Mouse (Mus musculus): ENCODE data around the gene Cript. TPM values are rescaled to one million over a fixed set of nuclear protein-coding genes. Genes with fewer than 3 reads are reported as not detected.
A peak's percentile ranks its signal among the peaks of the same experiment; 100 is the strongest.

Gene Cript
- polyA plus RNA-seq, 2 experiments, result 42.1 to 132 TPM

- peaks cover 20% of the 10 kb centered on the region for H3K4me1 ChIP-seq (ENCODE audit: control insufficient read depth, insufficient read depth, low read length)
- H3K27ac ChIP-seq (replicated peaks; ENCODE audit: low read depth, low read length), result no peak overlapping the region
- H3K4me3 ChIP-seq (replicated peaks; ENCODE audit: low read length), result no peak overlapping the region
- TF ChIP-seq POLR2A (IDR thresholded peaks at IDR 0.05; ENCODE audit: borderline replicate concordance, extremely low read depth, insufficient read depth, insufficient read length), result no peak
- no peak for DNase-seq (ENCODE audit: low spot score)
- H3K9ac ChIP-seq (ENCODE audit: low read depth, low read length, severe bottlenecking), result peak overlapping the region; percentile 6; the same call in 1 of the 2 replicates
- H3K4me2 ChIP-seq (replicated peaks; ENCODE audit: low read depth, low read length, severe bottlenecking), result no peak overlapping the region
- no peak for ATAC-seq (ENCODE audit: low FRiP score, low read depth)
- H3K27me3 ChIP-seq (ENCODE audit: control insufficient read depth, insufficient read depth, low read length), result no peaks in the 10 kb centered on the region
- H3K36me3 ChIP-seq (ENCODE audit: control insufficient read depth, insufficient read depth, low read length), result no peaks in the 10 kb centered on the region
- WGBS, result 22% methylated on average over 5 of the region's 5 CpGs
- no peaks in the 10 kb centered on the region for H3K9me3 ChIP-seq (ENCODE audit: control insufficient read depth, low read length)
These were observed 29.7 kb downstream of the Cript start for GRCm38 (mm10) chr17:87055051-87055459.

GRCm38 (mm10) chr17:87055663-87056062, 30.3 kb downstream of the Cript start:
- no peak for DNase-seq (ENCODE audit: low spot score)
- Histone ChIP-seq H3K4me3 (replicated peaks; ENCODE audit: low read length) (no peak overlapping the region), H3K27me3 (ENCODE audit: control insufficient read depth, insufficient read depth, low read length) (no peaks in the 10 kb centered on the region), H3K27ac (replicated peaks; ENCODE audit: low read depth, low read length) (no peak overlapping the region), H3K9me3 (ENCODE audit: control insufficient read depth, low read length) (no peaks in the 10 kb centered on the region), H3K9ac (ENCODE audit: low read depth, low read length, severe bottlenecking) (no peak overlapping the region), H3K4me2 (replicated peaks; ENCODE audit: low read depth, low read length, severe bottlenecking) (no peak overlapping the region), H3K36me3 (ENCODE audit: control insufficient read depth, insufficient read depth, low read length) (no peaks in the 10 kb centered on the region), H3K4me1 (ENCODE audit: control insufficient read depth, insufficient read depth, low read length) (peaks cover 20% of the 10 kb centered on the region)
- WGBS, result 33% methylated on average over 1 of the region's 1 CpGs
- no peak for TF ChIP-seq POLR2A (IDR thresholded peaks at IDR 0.05; ENCODE audit: borderline replicate concordance, extremely low read depth, insufficient read depth, insufficient read length)
- no peak for ATAC-seq (ENCODE audit: low FRiP score, low read depth)

DNA sequence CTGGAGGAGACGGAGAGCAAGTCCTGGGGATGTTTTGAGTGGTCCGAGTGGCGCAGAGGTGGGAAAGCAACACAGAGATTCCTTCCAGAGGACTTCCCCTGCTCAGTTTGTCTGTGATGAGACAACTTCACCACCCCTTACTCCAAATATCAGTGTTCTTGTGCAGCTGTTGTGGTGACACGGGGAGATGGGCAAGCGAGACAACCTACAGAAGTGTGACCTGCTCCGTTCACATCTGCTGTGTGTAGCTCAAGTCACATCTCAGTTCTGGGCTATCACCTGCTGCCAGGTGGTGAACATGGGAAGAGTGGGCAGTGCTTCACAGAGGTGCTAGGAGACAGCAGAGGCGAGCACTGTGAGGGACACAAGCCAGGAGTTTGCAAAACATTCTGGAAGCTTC, 31.4 kb downstream of the Cript start:
- WGBS, result 86% methylated on average over 7 of the region's 7 CpGs
- H3K4me2 ChIP-seq (replicated peaks; ENCODE audit: low read depth, low read length, severe bottlenecking), result no peak overlapping the region
- ATAC-seq (ENCODE audit: low FRiP score, low read depth), result no peak
- no peak overlapping the region for H3K4me3 ChIP-seq (replicated peaks; ENCODE audit: low read length)
- no peak for TF ChIP-seq POLR2A (IDR thresholded peaks at IDR 0.05; ENCODE audit: borderline replicate concordance, extremely low read depth, insufficient read depth, insufficient read length)
- no peak for DNase-seq (ENCODE audit: low spot score)
- no peak overlapping the region for H3K9ac ChIP-seq (ENCODE audit: low read depth, low read length, severe bottlenecking)
- H3K36me3 ChIP-seq (ENCODE audit: control insufficient read depth, insufficient read depth, low read length), result no peaks in the 10 kb centered on the region
- H3K9me3 ChIP-seq (ENCODE audit: control insufficient read depth, low read length), result no peaks in the 10 kb centered on the region
- H3K27ac ChIP-seq (replicated peaks; ENCODE audit: low read depth, low read length), result no peak overlapping the region
- no peaks in the 10 kb centered on the region for H3K27me3 ChIP-seq (ENCODE audit: control insufficient read depth, insufficient read depth, low read length)
- H3K4me1 ChIP-seq (ENCODE audit: control insufficient read depth, insufficient read depth, low read length), result peaks cover 20% of the 10 kb centered on the region

- WGBS, result 26% methylated on average over 8 of the region's 8 CpGs
- H3K27ac ChIP-seq (replicated peaks; ENCODE audit: low read depth, low read length), result peak overlapping the region; percentile 75
- no peak for TF ChIP-seq POLR2A (IDR thresholded peaks at IDR 0.05; ENCODE audit: borderline replicate concordance, extremely low read depth, insufficient read depth, insufficient read length)
- no peak overlapping the region; the same call in 1 of the 2 replicates for H3K9ac ChIP-seq (ENCODE audit: low read depth, low read length, severe bottlenecking)
- H3K4me3 ChIP-seq (replicated peaks; ENCODE audit: low read length), result no peak overlapping the region
- no peaks in the 10 kb centered on the region for H3K9me3 ChIP-seq (ENCODE audit: control insufficient read depth, low read length)
- peaks cover 20% of the 10 kb centered on the region for H3K4me1 ChIP-seq (ENCODE audit: control insufficient read depth, insufficient read depth, low read length)
- no peaks in the 10 kb centered on the region for H3K27me3 ChIP-seq (ENCODE audit: control insufficient read depth, insufficient read depth, low read length)
- ATAC-seq (ENCODE audit: low FRiP score, low read depth) (peak; percentile 80), DNase-seq (ENCODE audit: low spot score) (peak; percentile 71)
- H3K4me2 ChIP-seq (replicated peaks; ENCODE audit: low read depth, low read length, severe bottlenecking), result 0 out of 2 replicates have a peak overlapping the region, but pooled peaks have one; percentile 10
- no peaks in the 10 kb centered on the region for H3K36me3 ChIP-seq (ENCODE audit: control insufficient read depth, insufficient read depth, low read length)
These were observed 32.3 kb downstream of the Cript start for GRCm38 (mm10) chr17:87057486-87058266.

DNA sequence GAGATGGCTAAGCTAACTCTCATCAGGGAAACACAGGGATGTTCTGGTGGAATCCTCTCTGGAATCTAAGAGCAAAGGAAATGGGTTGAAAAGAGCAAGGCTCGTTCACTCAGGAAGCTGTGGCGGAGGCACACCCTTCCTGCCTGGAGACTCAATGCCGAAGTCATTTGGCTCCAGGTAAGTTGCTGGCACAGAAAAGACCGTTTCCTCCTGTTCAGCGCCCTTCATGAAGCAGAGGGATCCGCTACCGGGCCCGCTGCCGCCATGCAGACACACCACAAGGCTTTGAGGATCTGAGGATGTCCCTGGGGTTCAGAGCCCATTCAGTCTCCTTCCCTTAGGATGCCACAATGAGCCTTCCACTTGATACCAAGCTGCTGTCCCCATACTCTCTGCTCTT, 37.3 kb downstream of the Cript start:
- no peak for TF ChIP-seq POLR2A (IDR thresholded peaks at IDR 0.05; ENCODE audit: borderline replicate concordance, extremely low read depth, insufficient read depth, insufficient read length)
- no peaks in the 10 kb centered on the region for H3K36me3 ChIP-seq (ENCODE audit: control insufficient read depth, insufficient read depth, low read length)
- DNase-seq (ENCODE audit: low spot score), result no peak
- WGBS, result 81% methylated on average over 9 of the region's 9 CpGs
- ATAC-seq (ENCODE audit: low FRiP score, low read depth), result no peak
- H3K27ac ChIP-seq (replicated peaks; ENCODE audit: low read depth, low read length), result no peak overlapping the region
- no peaks in the 10 kb centered on the region for H3K27me3 ChIP-seq (ENCODE audit: control insufficient read depth, insufficient read depth, low read length)
- no peaks in the 10 kb centered on the region for H3K9me3 ChIP-seq (ENCODE audit: control insufficient read depth, low read length)
- H3K4me3 ChIP-seq (replicated peaks; ENCODE audit: low read length), result no peak overlapping the region
- H3K4me2 ChIP-seq (replicated peaks; ENCODE audit: low read depth, low read length, severe bottlenecking), result no peak overlapping the region
- no peak overlapping the region for H3K9ac ChIP-seq (ENCODE audit: low read depth, low read length, severe bottlenecking)
- H3K4me1 ChIP-seq (ENCODE audit: control insufficient read depth, insufficient read depth, low read length), result 0 out of 2 replicates have a peak, but pooled peaks cover 5% of the 10 kb centered on the region
